Mouse (Mus musculus) lung, embryonic 15.5 days (tissue): ENCODE measurements at regions not wholly inside any gene's neighbourhood (a gene's known extent, or its start where the extent isn't known, plus 50 kb on each side); places are given as distances from the start of the nearest gene placed in this dataset.

Experiments
- ATAC-seq: fragments of 200-750 bp; cut with Nextera tagmentation; 2 replicates; pipeline ENCODE4 v1.8.0; 2017; ENCODE audit warnings: moderate number of reproducible peaks, borderline replicate concordance; ENCODE audit not compliant: low FRiP score, low TSS enrichment; ENCODE audit errors: extremely low read depth
- H3K27ac ChIP-seq: fragments of 300-500 bp; sonication (generic); 2 replicates; pipeline ENCODE4 v1.5.1; 2015; ENCODE audit warnings: moderate library complexity, mild to moderate bottlenecking, inconsistent platforms
- H3K27me3 ChIP-seq: fragments of 300-500 bp; sonication (generic); 2 replicates; pipeline ENCODE4 v1.6.1; 2015; ENCODE audit warnings: inconsistent platforms
- H3K36me3 ChIP-seq: fragments of 300-500 bp; sonication (generic); 2 replicates; pipeline ENCODE4 v1.6.1; 2015; ENCODE audit warnings: inconsistent platforms
- H3K4me1 ChIP-seq: fragments of 300-500 bp; sonication (generic); 2 replicates; pipeline ENCODE4 v1.6.1; 2015; ENCODE audit warnings: inconsistent platforms
- H3K4me2 ChIP-seq: fragments of 300-500 bp; sonication (generic); 2 replicates; pipeline ENCODE4 v1.6.1; 2015; ENCODE audit warnings: inconsistent platforms, mild to moderate bottlenecking, moderate library complexity
- H3K4me3 ChIP-seq: fragments of 300-500 bp; sonication (generic); 2 replicates; pipeline ENCODE4 v1.5.1; 2015; ENCODE audit warnings: mild to moderate bottlenecking, inconsistent platforms
- H3K9ac ChIP-seq: fragments of 300-500 bp; sonication (generic); 2 replicates; pipeline ENCODE4 v1.6.1; 2015; ENCODE audit warnings: inconsistent platforms
- H3K9me3 ChIP-seq: fragments of 300-500 bp; sonication (generic); 2 replicates; pipeline ENCODE4 v1.6.1; 2016; ENCODE audit warnings: inconsistent platforms
- WGBS: fragments of 180-500 bp; shearing (Covaris S2); methylation state at CpG from one replicate; pipeline ENCODE4 v1.1.7; 2015; 5-methylcytosine and 5-hydroxymethylcytosine counted together

GRCm38 (mm10) chr9:27568372-27569053, 171.9 kb downstream of the Spata19 start:
- ATAC-seq = no peak
- Histone ChIP-seq H3K9ac (no peak overlapping the region), H3K9me3 (no peaks in the 10 kb centered on the region), H3K36me3 (no peaks in the 10 kb centered on the region), H3K4me3 (no peak overlapping the region), H3K4me2 (no peak overlapping the region), H3K27me3 (no peaks in the 10 kb centered on the region), H3K27ac (no peak overlapping the region), H3K4me1 (no peaks in the 10 kb centered on the region)
- WGBS = 66% methylated on average over 8 of the region's 8 CpGs

- 86% methylated on average over 7 of the region's 7 CpGs for WGBS
- H3K4me2 ChIP-seq = no peak overlapping the region
- no peak overlapping the region for H3K4me3 ChIP-seq
- no peak overlapping the region for H3K9ac ChIP-seq
- H3K27me3 ChIP-seq = no peaks in the 10 kb centered on the region
- H3K9me3 ChIP-seq = no peaks in the 10 kb centered on the region
- H3K36me3 ChIP-seq = no peaks in the 10 kb centered on the region
- ATAC-seq = no peak
- no peak overlapping the region for H3K27ac ChIP-seq
- no peaks in the 10 kb centered on the region for H3K4me1 ChIP-seq
Observed at GRCm38 (mm10) chr9:27569054-27569387, 172.4 kb downstream of the Spata19 start.

- H3K4me3 ChIP-seq = no peak overlapping the region
- 36% methylated on average over 7 of the region's 7 CpGs for WGBS
- H3K9ac ChIP-seq = no peak overlapping the region
- no peak overlapping the region for H3K27ac ChIP-seq
- H3K36me3 ChIP-seq = no peaks in the 10 kb centered on the region
- ATAC-seq = no peak
- H3K9me3 ChIP-seq = no peaks in the 10 kb centered on the region
- 0 out of 2 replicates have a peak, but pooled peaks cover 3% of the 10 kb centered on the region for H3K4me1 ChIP-seq
- H3K27me3 ChIP-seq = no peaks in the 10 kb centered on the region
- no peak overlapping the region for H3K4me2 ChIP-seq
Observed at GRCm38 (mm10) chr9:27617096-27617839, 173.3 kb upstream of the Opcml start.

DNA sequence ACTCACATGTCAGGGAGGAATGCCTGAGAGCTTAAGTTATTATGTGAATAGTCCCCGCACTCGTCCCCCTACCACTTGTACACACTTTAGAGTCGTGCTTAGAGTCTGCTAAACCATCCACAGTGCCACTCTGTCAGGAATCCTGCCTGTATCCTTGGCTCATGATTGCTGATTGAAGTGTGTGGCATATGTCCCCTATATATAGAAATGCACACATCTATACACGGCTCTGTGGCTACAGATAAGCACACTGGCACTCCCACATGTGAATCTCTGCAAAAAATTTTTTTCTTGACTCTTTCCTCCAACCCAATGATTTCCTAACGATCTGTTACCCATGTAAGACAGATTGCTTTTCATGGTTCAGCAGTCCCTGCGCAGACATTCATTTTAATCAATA, 155.7 kb upstream of the Opcml start:
- no peak for ATAC-seq
- no peak overlapping the region for H3K4me3 ChIP-seq
- no peak overlapping the region for H3K4me2 ChIP-seq
- H3K4me1 ChIP-seq = no peaks in the 10 kb centered on the region
- H3K27ac ChIP-seq = no peak overlapping the region
- 67% methylated on average over 6 of the region's 6 CpGs for WGBS
- no peaks in the 10 kb centered on the region for H3K27me3 ChIP-seq
- no peaks in the 10 kb centered on the region for H3K9me3 ChIP-seq
- H3K9ac ChIP-seq = no peak overlapping the region
- no peaks in the 10 kb centered on the region for H3K36me3 ChIP-seq

DNA sequence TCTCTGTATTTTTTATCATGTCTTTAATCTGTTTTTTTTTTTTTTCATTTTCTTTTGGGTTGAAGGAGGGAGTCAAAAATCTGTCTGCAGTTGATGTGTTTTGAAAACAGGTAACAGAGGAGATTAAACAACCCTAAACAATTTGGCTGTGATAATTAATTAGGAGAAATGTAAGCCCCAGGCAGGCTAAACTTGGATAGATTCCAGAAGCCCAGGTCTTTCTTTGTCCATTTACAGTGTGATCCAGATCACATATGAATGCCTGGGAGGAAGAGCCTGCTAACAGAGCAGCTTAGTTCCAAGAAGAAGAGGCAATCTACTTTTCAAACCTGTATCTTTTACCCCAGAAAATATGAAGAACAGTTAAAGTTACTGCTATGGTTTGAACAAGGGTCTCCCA, 150.0 kb upstream of the Opcml start:
- Histone ChIP-seq H3K36me3 (no peaks in the 10 kb centered on the region), H3K4me3 (no peak overlapping the region), H3K4me2 (no peak overlapping the region), H3K27me3 (no peaks in the 10 kb centered on the region), H3K9me3 (no peaks in the 10 kb centered on the region), H3K4me1 (no peaks in the 10 kb centered on the region; the same call in 1 of the 2 replicates), H3K27ac (no peak overlapping the region), H3K9ac (no peak overlapping the region)
- ATAC-seq = no peak

DNA sequence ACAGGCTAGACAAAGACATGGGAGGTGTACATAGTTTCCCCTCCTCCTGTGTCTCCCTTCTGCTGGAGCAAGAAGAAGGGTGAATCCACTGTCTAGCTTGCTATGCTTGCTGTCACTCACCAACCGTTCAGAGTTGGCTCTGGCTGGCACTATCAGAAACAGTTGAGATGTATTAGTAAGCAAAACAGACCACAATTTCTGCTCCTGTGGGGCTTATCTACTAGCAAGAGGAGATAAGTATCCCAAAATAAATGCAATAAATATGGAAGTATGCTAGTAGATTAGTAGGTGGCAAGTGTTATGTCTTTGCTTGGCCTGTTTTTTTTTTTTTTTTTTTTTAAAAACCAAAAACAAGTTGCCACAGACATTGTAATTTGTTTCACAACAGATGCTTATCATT, 147.3 kb upstream of the Opcml start:
- no peaks in the 10 kb centered on the region for H3K27me3 ChIP-seq
- no peak overlapping the region for H3K9ac ChIP-seq
- H3K27ac ChIP-seq = no peak overlapping the region
- no peak for ATAC-seq
- H3K36me3 ChIP-seq = no peaks in the 10 kb centered on the region
- no peaks in the 10 kb centered on the region for H3K9me3 ChIP-seq
- H3K4me1 ChIP-seq = no peaks in the 10 kb centered on the region; the same call in 1 of the 2 replicates
- no peak overlapping the region for H3K4me2 ChIP-seq
- 42% methylated on average over 1 of the region's 1 CpGs for WGBS
- no peak overlapping the region for H3K4me3 ChIP-seq

DNA sequence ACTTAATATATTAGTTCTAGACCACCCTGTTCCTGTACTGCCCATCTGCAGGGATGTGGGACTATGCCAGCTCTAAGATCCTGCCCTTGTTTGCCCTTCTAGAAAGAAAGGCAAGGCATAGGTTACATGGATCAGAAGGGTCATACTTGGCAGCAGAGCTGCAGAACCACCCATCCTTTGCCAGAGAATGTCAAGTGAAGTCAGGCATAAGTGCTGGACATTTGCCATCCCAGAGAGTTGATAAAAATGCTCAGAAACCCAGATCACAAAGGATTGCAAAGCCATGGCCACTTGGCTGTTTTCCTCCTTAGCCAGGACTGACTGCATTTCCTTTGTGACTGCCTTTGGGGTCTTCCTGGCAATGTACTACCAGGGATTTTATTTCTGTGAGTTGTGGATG, 146.7 kb upstream of the Opcml start:
- H3K9ac ChIP-seq = no peak overlapping the region
- H3K9me3 ChIP-seq = no peaks in the 10 kb centered on the region
- no peak for ATAC-seq
- no peak overlapping the region for H3K4me2 ChIP-seq
- no peaks in the 10 kb centered on the region; the same call in 1 of the 2 replicates for H3K4me1 ChIP-seq
- H3K27ac ChIP-seq = no peak overlapping the region
- H3K36me3 ChIP-seq = no peaks in the 10 kb centered on the region
- no peak overlapping the region for H3K4me3 ChIP-seq
- H3K27me3 ChIP-seq = no peaks in the 10 kb centered on the region

DNA sequence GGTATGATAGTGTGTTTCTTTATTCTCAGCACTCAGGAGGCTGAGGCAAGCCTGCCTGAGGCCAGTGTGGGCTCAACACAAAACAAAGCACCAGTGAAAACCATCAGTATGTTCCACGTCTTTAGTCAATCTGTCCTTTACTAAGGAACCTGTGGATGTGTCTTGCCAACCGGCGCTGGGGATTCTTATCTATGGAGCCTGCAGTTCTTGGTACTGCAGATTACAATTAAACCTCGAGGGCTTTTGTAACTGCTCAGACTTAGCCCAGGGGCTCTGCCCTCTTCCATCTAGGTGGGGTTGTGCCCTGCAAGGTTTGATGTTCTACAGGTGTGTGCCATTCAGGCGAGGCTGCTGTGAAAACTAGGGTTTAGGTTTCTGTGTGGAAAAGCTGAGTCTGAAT, 145.1 kb upstream of the Opcml start:
- Histone ChIP-seq H3K9ac (no peak overlapping the region), H3K36me3 (no peaks in the 10 kb centered on the region), H3K4me3 (no peak overlapping the region), H3K9me3 (no peaks in the 10 kb centered on the region), H3K27ac (no peak overlapping the region), H3K4me2 (no peak overlapping the region), H3K27me3 (no peaks in the 10 kb centered on the region), H3K4me1 (no peaks in the 10 kb centered on the region; the same call in 1 of the 2 replicates)
- no peak for ATAC-seq
- WGBS = 78% methylated on average over 5 of the region's 5 CpGs

DNA sequence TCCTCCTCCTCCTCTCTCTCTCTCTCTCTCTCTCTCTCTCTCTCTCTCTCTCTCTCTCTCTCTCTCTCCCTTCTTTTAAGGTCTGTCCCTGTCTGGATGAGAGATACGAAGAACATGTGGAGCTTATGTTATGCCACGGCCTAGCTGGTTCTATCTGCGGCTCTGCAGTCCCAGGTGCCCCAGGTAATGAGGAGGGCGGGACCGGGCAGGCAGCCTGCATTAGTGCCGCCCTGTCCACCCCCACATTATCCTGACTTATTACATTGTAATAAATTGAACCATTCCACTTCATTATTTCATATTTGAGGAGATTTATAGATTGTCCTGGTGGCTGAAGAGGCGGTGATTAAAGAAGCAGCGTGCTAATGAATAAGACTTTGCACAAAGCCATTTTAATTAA, 144.5 kb upstream of the Opcml start:
- H3K9ac ChIP-seq = no peak overlapping the region
- no peaks in the 10 kb centered on the region for H3K27me3 ChIP-seq
- no peak overlapping the region for H3K4me3 ChIP-seq
- 90% methylated on average over 7 of the region's 8 CpGs for WGBS
- H3K9me3 ChIP-seq = no peaks in the 10 kb centered on the region
- no peak for ATAC-seq
- no peaks in the 10 kb centered on the region; the same call in 1 of the 2 replicates for H3K4me1 ChIP-seq
- no peak overlapping the region for H3K4me2 ChIP-seq
- H3K36me3 ChIP-seq = no peaks in the 10 kb centered on the region
- no peak overlapping the region for H3K27ac ChIP-seq

GRCm38 (mm10) chr9:27646956-27647355, 143.6 kb upstream of the Opcml start:
- H3K4me3 ChIP-seq = no peak overlapping the region
- H3K36me3 ChIP-seq = no peaks in the 10 kb centered on the region
- no peak overlapping the region for H3K9ac ChIP-seq
- WGBS = 38% methylated on average over 10 of the region's 10 CpGs
- H3K4me1 ChIP-seq = no peaks in the 10 kb centered on the region; the same call in 1 of the 2 replicates
- no peak for ATAC-seq
- H3K27me3 ChIP-seq = no peaks in the 10 kb centered on the region
- no peak overlapping the region for H3K27ac ChIP-seq
- H3K9me3 ChIP-seq = no peaks in the 10 kb centered on the region
- H3K4me2 ChIP-seq = no peak overlapping the region

GRCm38 (mm10) chr9:27658001-27658400, 132.6 kb upstream of the Opcml start:
- Histone ChIP-seq H3K4me2 (no peak overlapping the region), H3K36me3 (no peaks in the 10 kb centered on the region), H3K4me3 (no peak overlapping the region), H3K27ac (no peak overlapping the region), H3K27me3 (no peaks in the 10 kb centered on the region), H3K4me1 (no peaks in the 10 kb centered on the region), H3K9ac (no peak overlapping the region), H3K9me3 (no peaks in the 10 kb centered on the region)
- ATAC-seq = no peak
- WGBS = 82% methylated on average over 1 of the region's 1 CpGs

DNA sequence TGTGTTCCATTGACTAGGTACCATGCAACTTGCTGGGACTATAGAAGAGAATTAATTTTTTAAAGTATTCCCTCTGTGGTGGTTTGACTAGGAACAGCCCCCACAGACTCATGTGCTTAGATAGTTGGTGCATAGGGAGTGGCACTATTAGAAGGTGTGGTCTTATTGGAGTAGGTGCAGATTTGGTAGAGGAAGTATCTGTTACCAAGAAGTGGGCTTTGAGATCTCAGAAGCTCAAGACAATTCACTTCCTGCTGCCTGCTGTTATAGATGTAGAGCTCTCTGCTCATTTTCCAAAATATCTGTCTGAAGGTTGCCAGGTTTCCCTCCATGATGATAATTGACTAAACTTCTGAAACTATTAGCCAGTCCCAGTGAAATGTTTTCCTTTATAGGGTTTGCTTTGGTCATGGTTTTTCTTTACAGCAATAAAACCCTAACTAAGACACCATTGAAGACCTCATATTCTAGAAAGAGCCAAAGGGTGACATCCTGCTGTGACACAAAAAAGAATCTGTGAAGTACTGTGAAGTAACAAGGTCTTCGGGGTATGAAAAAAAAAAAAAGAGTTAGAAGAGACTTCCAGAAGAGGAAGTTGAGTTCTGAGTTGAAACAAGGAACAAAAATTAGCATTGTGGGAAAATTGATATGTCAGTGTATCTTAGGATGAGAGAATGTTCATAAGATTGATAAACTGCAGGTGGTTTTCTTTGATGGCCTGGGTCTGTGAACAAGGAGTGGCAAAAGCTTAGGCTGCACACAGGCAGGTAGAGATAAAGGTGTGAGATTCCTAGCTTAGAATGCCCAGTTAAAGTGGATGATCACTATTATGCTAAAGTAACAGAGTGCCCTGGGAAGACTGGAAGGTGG, 128.9 kb upstream of the Opcml start:
- H3K4me2 ChIP-seq = no peak overlapping the region
- no peak overlapping the region for H3K4me3 ChIP-seq
- no peak overlapping the region for H3K9ac ChIP-seq
- H3K27me3 ChIP-seq = no peaks in the 10 kb centered on the region
- WGBS = 82% methylated on average over 1 of the region's 1 CpGs
- H3K36me3 ChIP-seq = no peaks in the 10 kb centered on the region
- H3K4me1 ChIP-seq = no peaks in the 10 kb centered on the region
- no peaks in the 10 kb centered on the region for H3K9me3 ChIP-seq
- no peak overlapping the region for H3K27ac ChIP-seq
- no peak for ATAC-seq
